Mouse (Mus musculus) WW6 (cell line): Measurements from ENCODE around the gene Zfp664.

Source experiments
- DNase-seq: peaks from one replicate; pipeline ENCODE4 v3.0.0-alpha.2; 2013; ENCODE audit warnings: low read depth, low spot score

Zfp664 gene

DNA sequence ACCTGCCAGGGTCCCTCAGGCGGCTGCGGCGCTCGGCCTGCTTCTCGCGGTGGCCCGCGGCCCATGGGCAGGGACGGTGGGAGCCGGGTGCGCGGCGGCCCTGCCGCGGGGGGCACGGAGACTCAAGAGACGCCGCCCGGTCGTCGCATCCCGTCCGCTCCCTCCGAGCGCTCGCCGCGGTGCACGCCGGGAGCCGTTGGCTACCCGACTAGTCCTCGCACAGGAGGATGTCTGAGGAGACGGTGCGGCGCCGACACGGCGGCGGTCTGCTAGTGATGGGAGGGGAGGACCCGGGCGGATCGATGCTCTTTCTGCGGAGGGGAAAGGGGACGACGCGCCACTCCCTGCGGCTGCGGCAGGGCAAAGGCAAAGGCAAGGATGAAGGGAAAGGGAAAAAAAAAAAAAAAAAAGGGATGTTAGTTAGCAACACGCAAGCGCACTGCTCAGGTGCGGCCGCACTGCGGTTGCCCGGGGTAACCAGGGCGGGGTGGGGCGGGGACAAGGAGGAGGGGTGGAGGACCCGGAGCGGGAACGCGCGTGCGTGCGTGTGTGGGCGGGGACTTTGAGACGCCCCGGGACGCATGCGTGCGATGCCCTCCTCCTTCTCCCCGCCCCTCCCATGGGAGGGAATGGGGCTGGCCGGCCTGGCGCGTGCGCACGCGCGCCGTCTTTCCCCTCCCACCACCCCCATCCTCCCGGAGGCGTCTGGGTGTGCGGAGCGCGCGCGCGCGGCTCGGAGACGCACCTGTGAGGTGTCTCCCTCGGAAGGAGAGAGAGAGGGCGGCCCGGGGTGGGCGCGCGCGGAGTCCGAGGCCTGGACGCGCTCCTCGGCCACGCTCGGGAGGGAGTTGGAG lies at the start of gene Zfp664, which contains the start of gene Ccdc92:
Gene Zfp664, plus strand, starts transcription at position 679 of the 854 bp plus-strand sequence.
Gene Ccdc92, minus strand, starts transcription at position 412 of the 854 bp plus-strand sequence.
- peak; percentile 96 for DNase-seq

DNA sequence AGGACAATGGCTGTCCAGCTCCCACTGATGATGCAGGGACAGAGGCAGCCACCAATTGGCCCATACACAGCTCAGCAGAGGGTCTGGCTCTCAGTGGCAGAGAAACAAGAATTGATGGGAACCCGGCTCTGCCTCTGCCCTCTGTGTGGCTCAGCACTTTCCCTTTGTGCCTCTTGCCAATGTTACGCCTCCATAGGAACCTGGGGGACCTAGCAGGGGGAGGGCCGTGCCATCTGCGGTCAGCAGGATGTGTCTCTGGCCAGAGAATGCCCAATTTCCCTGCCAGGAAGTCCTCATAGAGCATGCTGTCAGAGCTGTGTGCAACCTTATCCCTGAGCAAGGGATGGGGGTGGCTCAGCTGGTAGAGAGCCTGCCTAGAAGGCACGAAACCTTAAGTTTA lies 47.7 kb upstream of the Zfp664 start:
- DNase-seq, result no peak

DNA sequence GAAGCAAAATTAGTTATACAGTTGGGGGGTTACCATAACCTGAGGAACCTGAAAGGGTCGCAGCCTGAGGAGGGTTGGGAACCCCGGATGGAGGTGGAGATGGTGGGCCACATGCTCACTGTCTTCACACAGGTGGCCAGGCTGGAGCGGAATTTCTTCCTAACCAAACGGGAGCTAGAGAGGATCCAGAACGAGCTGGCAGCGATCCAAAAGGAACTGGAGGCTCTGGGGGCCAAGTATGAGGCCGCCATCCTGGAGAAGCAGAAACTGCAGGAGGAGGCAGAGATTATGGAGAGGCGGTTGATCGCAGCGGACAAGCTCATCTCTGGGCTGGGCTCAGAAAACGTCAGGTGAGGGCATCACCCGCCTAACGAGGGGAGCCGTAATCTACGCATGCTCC lies 45.4 kb upstream of the Zfp664 start:
- DNase-seq, result no peak

DNA sequence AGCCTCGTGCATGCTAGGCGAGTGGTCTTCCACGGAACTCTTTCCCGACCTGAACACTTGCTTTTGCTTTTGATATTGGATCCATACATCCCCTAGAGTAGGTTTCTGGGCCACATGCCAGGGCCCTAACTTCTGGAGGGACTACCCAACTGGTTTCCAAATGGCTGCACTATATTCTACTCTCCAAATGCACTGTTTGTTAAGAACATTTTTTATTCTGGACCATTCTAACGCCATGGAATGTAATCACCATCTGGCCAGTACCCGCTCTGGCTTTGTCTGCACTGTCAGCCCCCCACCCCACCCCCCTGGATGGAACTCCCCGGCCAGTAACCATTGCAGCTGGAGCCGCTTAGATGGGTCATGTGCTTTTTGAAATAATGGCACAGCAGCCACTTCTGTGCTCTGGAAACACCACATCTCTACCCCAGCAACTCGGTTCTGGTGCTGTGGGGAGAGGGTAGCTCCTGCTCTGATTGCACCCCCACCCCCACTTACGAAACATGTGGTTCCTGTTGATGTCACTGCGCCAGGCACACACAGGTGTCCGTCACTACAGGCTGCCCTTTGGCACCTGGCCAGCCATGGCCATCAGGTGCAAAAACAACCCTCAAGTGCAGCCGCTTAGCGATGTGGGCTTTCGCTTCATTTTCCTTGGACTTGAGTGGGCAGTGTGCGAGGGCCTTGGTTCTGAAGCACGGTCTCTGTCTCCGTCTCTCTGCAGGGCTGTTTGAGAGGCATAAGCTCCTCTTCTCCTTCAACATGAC lies 40.2 kb upstream of the Zfp664 start:
- no peak for DNase-seq

DNA sequence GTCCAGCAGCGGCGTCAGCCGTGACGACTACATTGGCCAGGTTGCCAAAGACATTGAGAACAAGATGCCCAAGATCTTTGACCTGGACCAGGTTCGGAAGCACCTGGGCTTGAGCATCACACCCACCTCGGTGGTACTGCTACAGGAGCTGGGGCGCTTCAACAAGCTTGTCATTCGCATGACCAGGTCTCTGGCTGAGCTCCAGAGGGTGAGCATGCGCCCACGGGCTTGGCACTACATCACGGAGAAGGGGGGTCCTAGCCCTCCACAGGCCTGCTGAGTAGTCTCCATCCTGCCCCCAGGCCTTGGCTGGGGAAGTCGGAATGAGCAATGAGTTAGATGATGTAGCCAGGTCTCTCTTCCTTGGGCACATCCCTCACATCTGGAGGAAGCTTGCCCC lies 32.2 kb upstream of the Zfp664 start:
- DNase-seq, result no peak

DNA sequence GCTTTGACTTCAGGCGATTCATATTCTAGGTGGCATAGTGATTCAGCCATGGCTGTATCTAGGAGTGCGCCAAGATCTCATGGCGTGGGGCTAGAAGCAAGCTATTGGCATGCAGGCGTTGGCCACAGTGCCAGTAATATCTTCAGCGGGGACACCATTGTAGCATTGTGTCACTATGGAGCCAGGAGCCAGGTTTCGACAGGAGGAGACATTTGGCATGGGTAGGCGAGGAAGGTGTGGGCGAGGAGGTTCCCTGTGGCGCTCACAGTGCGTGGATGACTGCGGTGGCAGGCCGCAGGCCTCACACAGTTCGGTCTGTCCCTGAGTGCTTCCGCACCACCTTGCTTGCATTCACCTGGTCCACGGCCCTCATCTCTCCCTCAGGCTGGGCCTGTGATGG lies 27.3 kb upstream of the Zfp664 start:
- no peak for DNase-seq

DNA sequence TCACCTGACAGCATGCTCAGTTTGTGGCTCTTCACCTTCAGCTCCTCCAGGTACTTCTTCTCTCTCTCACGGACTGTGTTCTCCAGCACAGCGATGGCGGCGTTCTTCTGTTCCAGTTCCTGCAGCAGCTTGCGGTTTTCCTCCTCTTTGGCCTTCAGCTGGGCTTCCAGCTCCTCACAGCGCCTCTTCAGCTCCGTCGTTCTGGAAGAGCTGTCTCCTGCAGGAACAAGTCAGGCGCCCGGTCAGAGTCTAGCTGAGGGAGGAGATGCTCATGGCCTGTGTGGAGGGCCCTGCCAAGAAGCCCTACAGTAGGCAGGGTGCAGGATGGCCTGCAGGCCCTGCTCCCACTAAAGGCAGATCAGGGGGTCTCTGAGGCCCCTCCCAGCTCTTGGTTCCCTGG lies 26.4 kb upstream of the Zfp664 start:
- DNase-seq, result no peak

DNA sequence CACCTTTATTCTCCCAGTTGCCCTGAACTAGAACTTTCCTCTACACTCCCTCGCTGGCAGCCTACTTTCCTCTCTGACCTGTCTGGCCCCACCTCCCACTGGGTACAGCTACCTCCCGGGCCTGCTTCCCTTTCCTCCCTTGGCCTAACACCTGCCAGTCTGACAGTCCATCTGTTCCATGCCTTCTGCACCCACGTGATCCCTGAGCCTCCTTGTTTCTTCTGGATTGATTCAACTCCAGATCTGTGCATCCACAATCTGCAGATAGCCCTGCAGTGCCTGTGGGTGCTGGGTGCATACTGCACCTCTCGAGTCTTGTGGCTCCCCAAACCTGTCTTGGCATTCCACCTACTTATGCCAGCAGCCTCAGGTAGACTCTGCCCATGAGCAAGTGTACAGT lies 25.9 kb upstream of the Zfp664 start:
- DNase-seq, result no peak

DNA sequence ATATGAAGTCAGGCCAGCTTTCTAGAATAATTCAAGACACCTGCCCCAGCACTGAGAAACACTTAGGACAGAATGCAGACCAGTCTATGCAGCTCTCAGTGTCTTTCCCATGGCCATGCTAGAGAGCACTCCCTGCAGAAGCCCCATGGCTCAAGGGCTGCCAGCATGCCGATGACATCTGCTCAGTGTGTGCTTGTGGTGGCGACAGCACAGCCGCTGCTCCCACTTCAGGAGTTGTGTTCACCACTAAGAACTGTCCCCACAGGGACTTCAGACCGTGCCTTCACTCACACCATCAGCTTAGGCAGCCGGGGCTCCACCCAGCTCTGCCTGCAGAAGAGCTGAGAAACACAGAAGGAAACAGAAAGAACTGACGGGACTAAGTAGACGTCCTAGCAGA lies 22.3 kb upstream of the Zfp664 start:
- no peak for DNase-seq

DNA sequence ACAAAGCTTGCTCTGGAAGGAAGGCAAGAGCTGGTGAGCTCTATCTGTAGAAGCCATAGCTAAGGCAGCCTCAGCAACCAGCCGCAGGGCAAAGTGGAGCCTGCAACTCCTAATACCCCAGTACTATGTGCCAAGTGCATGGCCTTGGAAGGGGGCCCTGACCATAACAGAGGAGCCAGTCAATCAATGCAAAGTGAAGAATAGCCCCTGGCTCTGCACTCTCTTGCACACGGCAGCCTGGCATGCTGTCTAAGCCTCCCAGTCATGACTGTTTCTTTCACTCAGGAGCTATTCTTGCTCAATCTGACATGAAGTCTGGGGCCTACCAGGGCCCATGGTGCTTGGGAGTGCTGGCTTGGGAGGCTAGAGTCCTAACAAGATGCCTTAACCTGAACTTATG lies 21.8 kb upstream of the Zfp664 start:
- DNase-seq, result no peak

DNA sequence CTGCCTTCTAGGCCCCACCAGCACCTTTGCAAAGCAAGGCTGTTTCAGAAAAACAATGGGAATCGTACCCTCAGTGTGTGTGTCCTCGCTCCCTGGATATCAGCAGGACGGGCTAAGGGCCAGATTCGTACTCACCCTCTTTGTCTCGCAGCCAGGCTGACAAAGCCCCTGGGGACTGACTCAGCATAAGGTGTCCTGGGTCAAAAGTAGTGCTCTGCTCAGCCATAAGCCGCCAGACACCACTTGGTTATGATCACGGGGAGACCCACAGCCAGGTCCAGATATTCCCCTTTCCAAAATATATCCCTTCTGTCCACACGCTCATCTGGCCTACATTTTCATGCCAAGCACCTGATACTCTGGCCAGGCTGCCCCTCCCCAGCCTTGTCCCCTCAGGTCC lies 19.1 kb upstream of the Zfp664 start:
- no peak for DNase-seq

DNA sequence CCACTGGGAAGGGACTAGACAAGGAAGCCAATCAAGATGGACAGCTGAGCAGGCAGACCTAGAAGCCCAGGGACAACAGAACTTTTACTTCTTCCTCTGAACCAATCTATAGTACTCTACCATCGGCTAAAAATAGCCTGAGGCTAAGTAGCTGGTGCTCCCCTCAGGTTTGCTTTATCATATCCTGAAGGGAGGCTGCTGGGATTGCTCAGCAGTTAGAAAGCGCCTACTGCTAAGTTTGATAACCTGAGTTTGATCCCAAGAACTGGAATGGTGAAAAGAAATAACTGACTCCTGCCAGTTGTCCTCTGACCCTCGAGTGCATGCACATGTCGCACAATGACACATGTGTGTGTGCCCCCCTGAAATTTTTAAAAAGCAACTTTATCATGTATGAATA lies 17.6 kb upstream of the Zfp664 start:
- no peak for DNase-seq

DNA sequence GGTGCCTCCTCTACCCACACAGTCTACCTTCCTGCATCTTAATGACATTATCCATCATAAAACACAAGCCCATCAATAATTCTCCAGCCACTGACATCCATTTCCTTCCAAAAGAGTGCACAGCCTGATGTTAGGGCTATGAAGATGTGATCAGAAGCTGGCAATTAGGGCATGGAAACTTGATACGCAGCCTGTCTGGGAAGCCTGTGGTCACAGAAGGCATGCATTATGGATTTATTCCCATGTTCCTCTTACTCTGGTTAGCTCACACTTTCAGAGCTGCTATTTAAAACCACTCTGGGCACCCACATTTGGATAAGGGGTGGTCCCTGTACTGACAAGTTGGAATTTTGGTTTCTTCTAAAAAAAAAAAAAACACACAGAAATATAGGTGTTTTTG lies 15.5 kb upstream of the Zfp664 start:
- no peak for DNase-seq

DNA sequence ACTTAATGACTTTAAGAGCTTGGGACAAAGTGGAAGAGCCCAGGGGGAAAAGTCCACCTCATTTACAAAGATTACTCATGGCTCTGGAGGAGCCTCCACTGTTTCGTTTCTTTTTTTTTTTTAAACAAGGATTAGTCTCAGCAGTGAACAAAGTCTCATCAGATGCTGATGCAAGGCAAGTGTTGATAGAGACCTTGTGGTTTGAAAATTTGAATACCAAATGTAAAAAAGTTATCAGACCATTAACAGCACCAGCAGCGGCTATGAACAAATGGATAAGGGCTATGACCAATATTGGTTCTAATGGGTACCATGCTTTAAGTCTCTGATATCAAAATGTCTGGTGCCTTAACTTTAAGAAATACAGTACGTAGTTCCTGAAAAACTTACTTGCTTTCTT lies 13.5 kb upstream of the Zfp664 start:
- DNase-seq, result no peak

DNA sequence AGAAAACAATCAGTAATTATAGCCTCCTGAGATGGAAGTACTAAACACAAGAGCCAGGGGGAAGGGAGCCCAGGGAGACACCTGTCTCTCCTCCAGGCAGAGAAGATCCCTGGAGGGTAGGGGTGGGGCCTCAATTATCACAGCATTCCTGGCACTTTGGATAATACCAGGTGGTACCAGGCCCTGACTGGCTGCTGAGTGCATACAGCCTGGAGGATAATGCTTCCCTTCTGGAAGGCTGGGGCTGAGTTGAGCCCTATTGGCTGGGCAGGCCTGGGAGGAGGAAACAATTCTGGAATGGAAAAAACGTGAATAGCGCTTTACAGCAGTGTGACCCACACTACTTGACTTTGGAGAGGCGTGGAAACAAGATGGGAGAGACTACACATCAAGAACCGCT lies 10.9 kb upstream of the Zfp664 start:
- no peak for DNase-seq

DNA sequence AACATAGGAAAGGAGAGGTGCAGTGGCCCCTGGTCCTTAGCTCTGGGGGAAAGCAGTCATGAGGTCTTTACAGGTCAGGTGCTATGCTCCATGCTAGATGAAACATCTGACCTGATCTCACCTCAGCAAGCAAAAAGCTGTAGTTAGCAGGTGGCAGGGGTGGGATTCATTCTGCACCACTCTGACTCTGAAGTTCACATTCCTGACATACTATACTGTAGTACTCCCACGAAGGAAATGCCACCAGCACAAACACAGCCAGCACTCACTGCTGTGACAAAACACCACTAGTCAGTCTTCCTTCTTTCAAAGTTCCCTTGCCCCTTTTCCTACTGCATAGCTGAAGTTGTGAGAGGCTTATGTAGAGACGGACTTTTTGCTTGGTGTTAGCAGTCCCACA lies 10.2 kb upstream of the Zfp664 start:
- no peak for DNase-seq

DNA sequence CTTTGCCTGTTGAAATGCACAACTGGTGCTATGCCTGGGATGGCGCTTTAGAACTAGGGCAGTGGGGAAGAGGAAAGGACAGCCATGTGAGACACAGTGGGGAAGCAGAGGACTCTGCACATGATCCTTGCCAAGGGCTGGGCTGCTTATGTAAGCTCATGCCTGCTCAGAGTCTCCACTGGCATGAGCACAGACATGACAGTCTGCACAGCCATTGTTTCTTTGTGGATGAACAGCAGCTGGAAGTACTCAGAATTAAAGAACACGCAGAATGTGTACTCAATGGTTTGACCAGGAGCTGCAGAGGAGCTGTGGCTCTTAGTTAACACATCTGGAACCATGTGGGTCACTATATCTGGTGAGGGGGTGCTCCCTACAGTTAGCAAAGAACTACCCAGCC lies 9.4 kb upstream of the Zfp664 start:
- DNase-seq, result no peak

DNA sequence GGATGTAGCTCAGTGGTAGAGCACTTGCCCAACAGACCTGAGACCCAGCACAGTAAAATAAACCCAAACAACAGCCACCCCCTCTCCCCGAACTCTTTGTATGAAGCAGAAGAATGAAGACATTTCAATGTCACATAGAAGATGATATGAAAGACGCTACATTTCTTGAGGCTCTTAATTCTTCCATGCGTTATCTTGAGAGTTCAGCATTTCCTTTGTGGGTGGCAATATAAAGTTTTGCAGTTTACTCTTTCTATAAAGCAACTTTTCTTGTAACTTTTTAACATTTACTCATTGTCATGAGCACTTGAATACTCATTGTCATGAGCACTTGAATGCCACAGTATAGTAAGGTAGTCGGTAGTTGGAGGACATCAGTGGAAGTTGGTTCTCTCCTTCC lies 8.3 kb upstream of the Zfp664 start:
- DNase-seq, result no peak

DNA sequence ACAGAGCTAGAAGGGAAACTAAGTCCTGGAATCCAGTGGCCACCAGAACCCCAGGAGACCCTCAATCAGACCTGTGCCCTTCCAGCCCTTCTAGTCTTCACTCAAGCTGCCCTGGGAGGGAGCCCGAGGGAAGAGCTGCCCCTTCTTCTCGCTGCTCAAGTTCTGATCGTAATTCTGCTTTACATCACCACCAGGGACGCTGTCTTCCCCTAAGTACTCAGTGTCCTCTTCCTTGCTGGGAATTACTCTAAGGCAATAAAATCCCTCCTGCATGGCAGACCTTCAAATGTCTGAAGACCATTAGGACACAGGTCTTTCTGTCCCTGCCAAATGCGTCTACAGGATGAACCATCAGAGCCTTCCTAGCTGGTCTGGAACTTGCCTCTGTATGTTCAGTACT lies 2.5 kb upstream of the Zfp664 start:
- DNase-seq, result no peak

DNA sequence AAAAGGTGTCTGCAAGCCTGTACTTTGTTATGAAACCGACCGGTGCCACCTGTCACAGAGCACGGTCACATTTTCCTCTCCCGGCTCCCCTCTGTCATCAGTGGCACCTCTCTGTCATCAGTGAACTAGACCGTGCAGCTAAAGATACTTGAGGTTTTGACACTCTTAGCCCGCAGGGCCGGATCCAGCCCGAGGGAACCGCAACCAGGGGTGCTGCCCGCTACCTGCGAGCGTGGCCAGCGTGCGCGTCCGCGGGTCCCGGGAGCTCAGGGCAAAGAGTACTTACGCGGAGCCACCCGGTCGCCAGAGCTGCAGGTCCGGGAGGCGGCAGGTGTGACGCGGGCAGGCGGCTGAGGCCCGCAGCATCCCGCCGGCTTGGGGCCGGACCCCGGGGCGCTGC lies 1.0 kb upstream of the Zfp664 start:
- no peak for DNase-seq

DNA sequence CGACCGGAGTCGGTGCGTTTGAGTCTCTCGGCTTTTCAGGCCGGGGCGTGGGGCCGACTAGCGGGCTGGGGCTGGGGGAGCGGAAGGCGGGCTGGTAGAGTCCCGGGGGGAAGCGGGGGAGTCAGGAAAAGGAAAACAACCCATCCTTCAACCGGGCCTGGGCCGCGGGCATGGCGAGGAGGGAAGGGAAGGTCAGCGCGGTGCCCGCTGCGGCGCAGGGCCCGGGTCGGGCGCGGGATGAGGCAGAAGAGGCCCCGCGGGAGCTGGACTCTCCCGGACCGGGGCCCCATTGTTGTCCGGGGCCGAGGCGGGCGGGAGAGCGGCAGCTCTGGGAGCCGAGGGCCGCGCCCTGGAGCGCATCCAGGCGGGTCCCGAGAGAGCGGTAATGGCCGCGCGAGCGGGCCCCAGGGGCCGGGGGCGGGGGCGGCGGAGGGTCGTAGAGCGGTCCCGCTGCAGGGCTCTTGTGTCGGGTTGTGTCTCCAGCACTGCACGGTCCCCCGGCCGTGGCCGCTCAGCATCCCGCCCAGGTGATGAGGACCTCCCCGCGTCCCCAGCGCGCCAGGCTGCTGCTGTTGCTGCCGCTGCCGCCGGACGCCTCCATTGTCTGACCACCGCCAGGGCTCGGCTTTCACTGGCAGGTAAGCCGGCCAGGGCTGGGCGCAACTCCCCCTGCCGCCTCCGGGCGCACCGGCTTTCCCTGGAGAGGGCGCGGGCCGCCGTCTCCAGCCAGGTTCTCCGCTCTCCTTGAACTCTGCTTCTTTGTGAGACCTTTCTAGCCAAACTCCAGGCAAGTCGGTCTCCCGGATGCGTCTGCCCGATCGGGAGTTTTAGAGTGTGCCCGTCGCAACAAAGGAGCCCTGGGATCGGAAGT lies 615 bp downstream of the Zfp664 start:
- no peak for DNase-seq

DNA sequence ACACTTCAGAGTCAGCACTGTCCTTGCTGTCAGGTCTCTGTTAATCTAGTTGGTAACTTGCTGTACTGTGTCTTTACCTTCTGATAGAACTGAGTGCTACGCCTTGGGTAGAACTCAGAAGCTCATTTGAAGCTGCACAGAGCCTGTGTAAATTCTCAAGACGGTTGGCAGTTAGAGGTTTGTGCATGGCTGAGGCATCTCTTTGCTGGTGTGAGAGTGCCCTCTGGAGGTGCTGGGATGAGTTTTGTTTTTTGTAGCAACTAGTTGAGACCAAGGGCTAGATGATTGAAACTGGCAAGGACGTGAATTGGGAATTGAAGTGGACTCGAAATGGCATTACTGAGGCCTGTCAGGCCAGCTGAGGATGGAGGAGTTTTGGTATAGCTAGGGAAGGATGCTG lies 6.5 kb downstream of the Zfp664 start:
- DNase-seq, result no peak
